Mouse (Mus musculus) spleen, adult 2 months (tissue): Measurements from ENCODE around the gene Taf6.
A peak's percentile ranks its signal among the peaks of the same experiment; 100 is the strongest.

Experiments
- CTCF ChIP-seq: fragments of 200-500 bp; IDR thresholded peaks from 2 replicates; pipeline ENCODE4 v1.5.1; 2011; ENCODE audit warnings: mild to moderate bottlenecking, inconsistent platforms; ENCODE audit not compliant: insufficient read depth, insufficient read length, insufficient replicate concordance; ENCODE audit errors: extremely low read depth
- POLR2A ChIP-seq: fragments of 200-500 bp; IDR thresholded peaks from 2 replicates; pipeline ENCODE4 v1.6.1; 2011; ENCODE audit warnings: low read depth, low read length, inconsistent platforms

DNA sequence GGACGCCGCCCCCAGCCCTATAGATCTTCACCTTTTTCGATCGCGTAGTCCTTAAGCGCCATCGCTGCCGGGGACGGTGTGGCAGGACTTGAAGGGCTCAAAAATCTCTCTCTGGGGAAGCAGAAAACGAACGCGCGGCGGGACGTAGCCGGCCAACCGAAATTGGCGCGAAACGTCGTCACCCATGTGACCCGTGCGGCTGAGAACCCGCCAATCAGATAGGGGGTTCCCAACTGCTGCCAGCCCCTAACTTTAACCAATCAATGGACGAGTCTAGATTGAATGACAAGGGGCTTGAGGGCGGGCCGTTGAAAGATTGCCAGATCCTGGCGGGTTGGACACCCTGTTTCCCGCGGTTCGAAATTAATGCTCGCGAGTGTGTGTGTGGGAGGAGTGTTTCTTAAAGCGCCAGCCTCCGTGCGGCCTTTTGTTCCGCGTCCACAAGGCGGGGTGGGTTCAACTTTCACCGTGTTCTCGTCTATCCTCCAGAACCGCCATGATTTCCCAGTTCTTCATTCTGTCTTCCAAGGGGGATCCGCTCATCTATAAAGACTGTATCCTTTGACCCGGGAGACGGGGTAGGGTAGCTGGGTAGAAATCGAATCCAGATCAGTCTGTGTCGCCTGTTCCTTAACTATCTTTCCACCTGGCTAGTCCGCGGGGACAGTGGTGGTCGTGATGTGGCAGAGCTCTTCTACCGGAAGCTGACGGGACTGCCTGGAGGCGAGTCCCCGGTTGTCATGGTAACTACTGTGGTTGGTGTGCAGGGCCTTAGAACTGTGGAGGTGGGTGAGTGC is 15.4 kb downstream of the Taf6 start, which contains the start of the genes Ap4m1 and Mcm7:
- TF ChIP-seq POLR2A: peak; percentile 29; the same call in 1 of the 2 replicates
- TF ChIP-seq CTCF: no peak
